Mouse (Mus musculus): Measurements from ENCODE around the gene Cyth2.

Gene Cyth2

DNA sequence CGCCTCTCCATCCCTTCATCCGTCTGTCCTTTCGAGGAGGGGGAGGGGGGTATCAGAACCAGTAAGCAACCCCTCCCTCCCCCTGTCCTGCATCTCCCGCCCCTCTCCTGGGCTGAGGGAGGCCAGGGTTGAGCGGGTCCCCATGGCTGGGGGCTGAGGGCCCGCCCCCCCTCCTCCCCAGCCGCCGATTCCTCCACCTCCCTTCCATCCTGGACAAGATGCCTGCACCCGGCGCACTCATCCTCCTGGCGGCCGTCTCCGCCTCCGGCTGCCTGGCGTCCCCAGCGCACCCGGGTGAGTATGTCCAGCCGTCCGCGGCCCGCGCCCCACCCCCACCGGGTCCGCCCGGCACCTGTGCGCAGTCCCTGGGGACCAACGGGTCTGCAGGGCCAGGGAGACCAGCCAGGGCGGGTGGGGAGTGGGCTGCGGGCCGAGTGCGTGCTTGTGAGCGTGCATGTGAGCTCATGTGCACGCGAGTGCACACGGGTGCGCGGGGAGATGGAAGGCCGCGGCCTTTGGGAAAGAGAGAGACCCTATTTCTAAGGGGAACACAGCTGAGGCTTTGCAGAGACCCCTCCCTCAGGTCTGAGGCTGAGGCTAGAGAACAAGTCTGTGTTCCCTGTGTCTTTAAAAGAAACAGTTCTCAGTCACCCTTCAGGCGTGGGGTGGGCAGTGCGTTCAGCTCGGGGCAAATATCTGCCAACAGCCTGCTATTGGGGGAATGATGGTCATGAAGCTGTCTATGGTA, 28.8 kb downstream of the Cyth2 start:
- no peak for DNase-seq (ENCODE audit: low spot score)

- DNase-seq (ENCODE audit: low spot score) = peak; percentile 93
Measured at GRCm38 (mm10) chr7:45784524-45785372, 29.6 kb downstream of the Cyth2 start, which contains the start of gene Sult2b1. Gene Sult2b1, minus strand, starts transcription at chr7:45784669.

- peak; percentile 65 for DNase-seq (ENCODE audit: low spot score)
Measured at GRCm38 (mm10) chr7:45783511-45784091, 30.8 kb downstream of the Cyth2 start, which contains the start of gene Lmtk3. Gene Lmtk3, plus strand, starts transcription at chr7:45783738.

DNA sequence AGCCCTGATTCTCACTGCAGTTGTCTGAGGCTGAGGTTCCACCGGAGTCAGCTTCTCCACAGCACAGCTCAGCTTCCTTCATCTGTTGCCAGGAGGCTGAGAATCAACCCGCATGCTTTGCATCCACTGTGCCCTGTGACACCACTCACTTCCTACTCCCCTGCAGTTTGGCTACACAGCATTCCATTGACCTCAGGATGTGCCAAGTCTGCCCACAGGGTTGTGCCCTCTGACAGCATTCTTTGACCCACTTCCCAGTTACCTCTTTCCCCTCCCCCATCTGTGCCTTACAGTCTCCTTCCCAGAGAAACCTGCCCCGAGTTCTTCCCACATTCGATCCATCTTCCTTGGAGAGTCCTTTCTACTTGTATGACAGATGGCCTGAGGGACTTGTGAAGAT, 32.1 kb downstream of the Cyth2 start:
- DNase-seq (ENCODE audit: low spot score) = no peak

GRCm38 (mm10) chr7:45779081-45779641, 35.2 kb downstream of the Cyth2 start:
- DNase-seq (ENCODE audit: low spot score) = no peak

- no peak for DNase-seq (ENCODE audit: low spot score)
Measured at GRCm38 (mm10) chr7:45775237-45775636, 39.1 kb downstream of the Cyth2 start.

- no peak for DNase-seq (ENCODE audit: low spot score)
Measured at GRCm38 (mm10) chr7:45771101-45771500, 43.3 kb downstream of the Cyth2 start.

GRCm38 (mm10) chr7:45770427-45771082, 43.8 kb downstream of the Cyth2 start:
- no peak for DNase-seq (ENCODE audit: low spot score)

DNA sequence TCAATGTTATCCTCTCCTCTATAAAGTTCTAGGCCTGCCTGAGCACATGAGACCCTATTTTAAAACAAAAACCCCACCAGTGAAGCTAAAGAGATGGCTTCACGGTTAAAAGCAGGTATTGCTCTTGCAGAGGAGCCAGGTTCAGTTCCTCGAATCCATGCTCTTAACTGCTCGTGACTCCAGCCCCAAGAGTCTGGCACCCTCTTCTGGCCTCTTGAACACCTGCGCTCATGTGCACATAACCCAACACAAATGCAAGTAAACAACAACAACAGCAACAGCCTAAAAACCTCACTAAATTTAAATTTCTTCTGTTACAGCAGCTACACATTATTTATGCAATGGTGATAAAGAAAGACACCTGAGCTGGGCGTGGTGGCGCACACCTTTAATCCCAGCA, 46.9 kb downstream of the Cyth2 start:
- no peak for DNase-seq (ENCODE audit: low spot score)

DNA sequence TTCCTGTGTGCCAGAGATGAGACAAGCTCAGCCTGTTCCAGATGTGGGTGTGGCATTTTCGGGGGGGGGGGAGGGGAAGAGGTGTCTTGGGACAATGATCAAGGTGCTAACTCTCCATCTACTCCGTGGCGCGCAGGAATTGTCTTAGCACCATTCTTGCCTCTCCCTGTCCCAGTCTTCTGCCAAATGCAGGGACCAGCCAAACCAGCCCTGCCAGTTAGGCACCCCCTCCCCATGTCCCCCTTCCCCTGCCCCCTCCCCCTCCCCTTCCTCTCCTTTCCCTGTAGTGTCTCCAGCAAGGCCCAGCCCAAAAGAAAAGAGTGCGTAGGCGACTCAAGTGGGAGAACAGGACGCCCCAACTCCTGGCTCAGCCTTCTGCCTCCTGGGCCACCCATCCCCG, 47.6 kb downstream of the Cyth2 start:
- no peak for DNase-seq (ENCODE audit: low spot score)

DNA sequence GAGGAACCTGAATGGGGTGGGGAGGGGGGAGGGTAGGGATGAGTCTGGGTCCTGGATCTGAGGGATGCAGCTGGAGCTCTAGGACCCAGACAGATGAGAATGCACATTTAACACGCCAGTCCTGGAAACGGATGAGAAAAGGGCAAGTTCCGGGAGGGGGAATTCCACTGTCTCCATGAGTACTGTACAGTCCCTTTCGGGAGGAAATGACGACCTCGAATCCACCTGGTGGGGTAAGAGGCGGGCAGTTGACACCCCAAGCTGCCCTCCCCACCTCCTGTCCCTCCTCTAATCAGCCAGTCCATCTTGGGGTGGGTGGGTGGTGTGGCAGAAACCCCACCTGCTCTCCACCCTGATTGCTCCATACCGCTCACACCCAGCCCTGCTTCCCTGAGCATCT, 48.4 kb downstream of the Cyth2 start:
- DNase-seq (ENCODE audit: low spot score) = no peak

- DNase-seq (ENCODE audit: low spot score) = no peak
Measured at GRCm38 (mm10) chr7:45760151-45760550, 54.2 kb downstream of the Cyth2 start.

- DNase-seq (ENCODE audit: low spot score) = no peak
Measured at GRCm38 (mm10) chr7:45759400-45759799, 55.0 kb downstream of the Cyth2 start.

Data from left cerebral cortex, adult 11 months (tissue).